Mouse (Mus musculus) neural tube, embryonic 12.5 days (tissue): ENCODE results near the gene Bhlhe41. TPM values are rescaled to one million over a fixed set of nuclear protein-coding genes. Genes with fewer than 3 reads are reported as not detected.

ENCODE experiments used
- ATAC-seq: fragments of 200-750 bp; cut with Nextera tagmentation; 2 replicates; pipeline ENCODE4 v1.8.0; 2017; ENCODE audit warnings: low read depth, mild to moderate bottlenecking, moderate TSS enrichment, moderate library complexity; ENCODE audit not compliant: low FRiP score
- H3K27ac ChIP-seq: fragments of 300-500 bp; sonication (generic); 2 replicates; pipeline ENCODE4 v1.5.1; 2016
- H3K27me3 ChIP-seq: fragments of 300-500 bp; sonication (generic); replicated peaks from 2 replicates; pipeline ENCODE4 v1.6.1; 2016; ENCODE audit warnings: mild to moderate bottlenecking
- H3K36me3 ChIP-seq: fragments of 300-500 bp; sonication (generic); 2 replicates; pipeline ENCODE4 v1.6.1; 2016; ENCODE audit warnings: mild to moderate bottlenecking
- H3K4me1 ChIP-seq: fragments of 300-500 bp; sonication (generic); 2 replicates; pipeline ENCODE4 v1.6.1; 2016
- H3K4me2 ChIP-seq: fragments of 300-500 bp; sonication (generic); replicated peaks from 2 replicates; pipeline ENCODE4 v1.6.1; 2016; ENCODE audit warnings: mild to moderate bottlenecking
- H3K4me3 ChIP-seq: fragments of 300-500 bp; sonication (generic); 2 replicates; pipeline ENCODE4 v1.5.1; 2016
- H3K9ac ChIP-seq: fragments of 300-500 bp; sonication (generic); 2 replicates; pipeline ENCODE4 v1.6.1; 2016; ENCODE audit warnings: mild to moderate bottlenecking
- H3K9me3 ChIP-seq: fragments of 300-500 bp; sonication (generic); 2 replicates; pipeline ENCODE4 v1.6.1; 2016; ENCODE audit warnings: mild to moderate bottlenecking
- WGBS: fragments of 180-500 bp; shearing (Covaris S2); methylation state at CpG from one replicate; pipeline ENCODE4 v1.1.7; 2016; 5-methylcytosine and 5-hydroxymethylcytosine counted together
- polyA plus RNA-seq: library from polyadenylated mRNA; unstranded; fragments of >200 nt; fragmentation: Nextera tagmentation; extraction: Ambion mirVana; gene quantifications from 2 replicates; pipeline ENCODE4 v1.2.1, GENCODE M21; 2016

Gene Bhlhe41
- 1.6 and 2.1 TPM in 2 replicates for polyA plus RNA-seq

DNA sequence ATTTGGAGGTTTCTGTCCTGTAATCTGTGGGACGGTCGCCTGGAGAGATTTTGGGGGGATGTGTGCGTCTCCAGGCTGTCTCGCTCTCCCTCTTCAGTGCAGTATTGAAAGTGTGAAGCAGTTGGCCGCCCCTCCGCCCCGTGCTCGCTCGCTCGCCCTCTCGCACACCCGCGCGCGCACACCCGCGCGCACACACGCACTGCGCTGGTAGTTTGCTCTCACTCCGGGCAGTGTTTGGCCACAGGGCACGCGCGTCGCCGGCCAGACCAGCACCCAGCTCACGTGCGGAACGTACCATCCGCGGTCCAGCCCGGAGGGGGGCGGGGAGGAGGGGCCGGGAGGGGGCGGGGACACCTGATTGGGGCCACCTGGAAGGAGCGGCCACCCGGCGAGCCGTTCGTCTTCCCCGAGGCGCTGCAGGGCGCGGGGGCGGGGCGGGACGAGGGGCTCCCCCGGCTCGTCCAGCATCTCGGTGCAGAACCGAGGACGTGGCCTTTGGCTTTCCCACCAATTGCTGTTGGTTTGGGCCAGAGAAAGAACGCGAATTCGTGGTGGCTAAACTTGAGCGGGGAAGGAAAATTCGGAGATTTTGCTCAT lies at the start of gene Bhlhe41:
Gene Bhlhe41, minus strand, starts transcription at position 270 of the 597 bp plus-strand sequence.
- H3K4me2 ChIP-seq = peak within 1 kb of the TSS; percentile 99
- peak; percentile 43 for ATAC-seq
- peak within 1 kb of the TSS; percentile 59 for H3K9ac ChIP-seq
- peak within 1 kb of the TSS; percentile 51 for H3K4me3 ChIP-seq
- peaks cover 65% of the 10 kb centered on the region for H3K27me3 ChIP-seq
- peaks cover 30% of the 10 kb centered on the region for H3K4me1 ChIP-seq
- WGBS = 1% methylated on average over 57 of the region's 57 CpGs
- H3K36me3 ChIP-seq = no peaks in the 10 kb centered on the region
- H3K27ac ChIP-seq = no peak within 1 kb of the TSS
- no peaks in the 10 kb centered on the region for H3K9me3 ChIP-seq

DNA sequence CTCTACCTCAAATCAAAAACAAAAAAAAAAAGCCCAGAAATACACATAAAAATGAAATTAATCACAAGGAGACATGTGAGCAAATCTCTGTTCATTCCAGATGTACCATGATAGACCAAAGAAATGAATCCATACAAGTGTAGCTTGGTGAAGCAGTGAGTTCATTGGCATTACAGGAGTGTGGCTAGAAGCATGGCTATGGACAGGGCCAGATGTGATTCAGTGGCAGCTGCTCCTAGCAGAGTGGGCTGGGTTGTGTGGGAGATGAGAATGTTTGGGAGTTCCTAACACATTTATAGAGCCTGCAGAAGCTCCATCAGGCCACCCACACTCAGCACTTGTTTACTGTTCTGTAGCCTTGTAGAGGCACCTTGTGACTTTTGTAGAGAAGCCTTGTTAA lies 46.9 kb upstream of the Bhlhe41 start:
- no peaks in the 10 kb centered on the region for H3K9me3 ChIP-seq
- no peak overlapping the region for H3K9ac ChIP-seq
- no peak overlapping the region for H3K27ac ChIP-seq
- no peaks in the 10 kb centered on the region for H3K36me3 ChIP-seq
- no peak overlapping the region for H3K4me2 ChIP-seq
- H3K27me3 ChIP-seq = no peaks in the 10 kb centered on the region
- ATAC-seq = no peak
- no peak overlapping the region for H3K4me3 ChIP-seq
- H3K4me1 ChIP-seq = no peaks in the 10 kb centered on the region

- Histone ChIP-seq H3K27me3 (no peaks in the 10 kb centered on the region), H3K4me1 (no peaks in the 10 kb centered on the region), H3K9ac (no peak overlapping the region), H3K4me3 (no peak overlapping the region), H3K9me3 (no peaks in the 10 kb centered on the region), H3K36me3 (no peaks in the 10 kb centered on the region), H3K27ac (no peak overlapping the region), H3K4me2 (no peak overlapping the region)
- 79% methylated on average over 3 of the region's 3 CpGs for WGBS
- no peak for ATAC-seq
Observed at GRCm38 (mm10) chr6:145910469-145911426, 45.4 kb upstream of the Bhlhe41 start.

GRCm38 (mm10) chr6:145909943-145910342 lies 44.6 kb upstream of the Bhlhe41 start:
- Histone ChIP-seq H3K27me3 (no peaks in the 10 kb centered on the region), H3K4me1 (no peaks in the 10 kb centered on the region), H3K36me3 (no peaks in the 10 kb centered on the region), H3K9me3 (no peaks in the 10 kb centered on the region), H3K27ac (no peak overlapping the region), H3K4me2 (no peak overlapping the region), H3K9ac (no peak overlapping the region), H3K4me3 (no peak overlapping the region)
- no peak for ATAC-seq
- WGBS = 81% methylated on average over 4 of the region's 4 CpGs

- 70% methylated on average over 7 of the region's 7 CpGs for WGBS
- Histone ChIP-seq H3K4me2 (no peak overlapping the region), H3K9ac (no peak overlapping the region), H3K4me3 (no peak overlapping the region), H3K27me3 (no peaks in the 10 kb centered on the region), H3K36me3 (no peaks in the 10 kb centered on the region), H3K9me3 (no peaks in the 10 kb centered on the region), H3K27ac (no peak overlapping the region), H3K4me1 (no peaks in the 10 kb centered on the region)
- ATAC-seq = no peak
Observed at GRCm38 (mm10) chr6:145906096-145906890, 40.9 kb upstream of the Bhlhe41 start.

- Histone ChIP-seq H3K36me3 (no peaks in the 10 kb centered on the region), H3K4me3 (no peak overlapping the region), H3K9me3 (no peaks in the 10 kb centered on the region), H3K4me1 (no peaks in the 10 kb centered on the region), H3K27ac (no peak overlapping the region), H3K9ac (no peak overlapping the region), H3K4me2 (no peak overlapping the region), H3K27me3 (no peaks in the 10 kb centered on the region)
- WGBS = 77% methylated on average over 5 of the region's 5 CpGs
- no peak for ATAC-seq
Observed at GRCm38 (mm10) chr6:145904616-145905015, 39.3 kb upstream of the Bhlhe41 start.

GRCm38 (mm10) chr6:145904169-145904568 lies 38.8 kb upstream of the Bhlhe41 start:
- no peak for ATAC-seq
- WGBS = 89% methylated on average over 5 of the region's 5 CpGs
- Histone ChIP-seq H3K9me3 (no peaks in the 10 kb centered on the region), H3K9ac (no peak overlapping the region), H3K4me3 (no peak overlapping the region), H3K4me1 (no peaks in the 10 kb centered on the region), H3K27ac (no peak overlapping the region), H3K4me2 (no peak overlapping the region), H3K36me3 (no peaks in the 10 kb centered on the region), H3K27me3 (no peaks in the 10 kb centered on the region)

- Histone ChIP-seq H3K27me3 (no peaks in the 10 kb centered on the region), H3K27ac (no peak overlapping the region), H3K36me3 (no peaks in the 10 kb centered on the region), H3K9ac (no peak overlapping the region), H3K4me2 (no peak overlapping the region), H3K4me1 (no peaks in the 10 kb centered on the region), H3K9me3 (no peaks in the 10 kb centered on the region), H3K4me3 (no peak overlapping the region)
- 67% methylated on average over 8 of the region's 8 CpGs for WGBS
- no peak for ATAC-seq
Observed at GRCm38 (mm10) chr6:145894669-145895342, 29.4 kb upstream of the Bhlhe41 start.

- H3K36me3 ChIP-seq = no peaks in the 10 kb centered on the region
- H3K4me3 ChIP-seq = no peak overlapping the region
- H3K9ac ChIP-seq = no peak overlapping the region
- H3K4me2 ChIP-seq = no peak overlapping the region
- H3K27me3 ChIP-seq = no peaks in the 10 kb centered on the region
- no peak overlapping the region for H3K27ac ChIP-seq
- 83% methylated on average over 13 of the region's 13 CpGs for WGBS
- no peaks in the 10 kb centered on the region for H3K9me3 ChIP-seq
- H3K4me1 ChIP-seq = no peaks in the 10 kb centered on the region
- ATAC-seq = no peak
Observed at GRCm38 (mm10) chr6:145893366-145894021, 28.1 kb upstream of the Bhlhe41 start.

DNA sequence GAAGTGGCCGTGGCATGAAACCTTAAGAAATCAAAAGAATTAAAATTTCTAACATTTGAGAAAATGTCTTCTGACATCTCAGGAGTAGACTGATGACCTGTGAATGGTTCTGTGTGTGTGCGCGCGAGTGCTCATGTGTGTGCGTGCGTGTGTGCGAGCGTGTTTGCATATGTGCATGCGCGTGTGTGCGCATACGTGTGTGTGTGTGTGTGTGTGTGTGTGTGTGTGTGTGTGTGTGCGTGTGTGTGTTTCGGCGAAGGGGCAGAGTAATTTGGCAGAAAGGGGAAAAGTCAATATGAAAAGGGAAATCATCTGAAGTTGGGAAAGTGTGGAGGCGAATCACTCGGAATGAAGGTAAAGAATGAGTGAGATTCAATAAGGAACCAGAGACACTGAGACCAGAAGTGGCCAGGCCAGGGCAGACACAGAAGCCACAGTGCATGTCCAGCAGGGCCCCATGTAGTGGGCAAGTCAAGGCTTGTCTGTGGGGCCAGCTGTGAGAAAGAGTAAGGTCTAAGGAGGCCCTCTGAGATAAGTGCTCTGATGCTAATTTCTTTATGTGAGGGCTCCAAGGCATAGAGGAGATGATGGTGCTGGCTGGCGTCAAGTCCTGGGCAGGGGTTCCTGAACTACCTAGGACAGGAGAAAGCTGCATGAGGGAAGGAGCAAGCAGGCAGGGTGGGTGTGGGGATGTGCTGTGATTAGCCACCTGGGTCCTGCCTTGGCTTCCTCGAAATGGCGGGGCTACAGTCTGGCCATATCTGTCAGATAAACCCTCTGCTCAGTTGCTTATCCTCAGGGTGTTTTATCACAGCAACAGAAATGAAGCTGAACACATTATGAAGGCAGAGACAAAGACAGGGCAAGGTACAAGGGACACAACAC lies 27.3 kb upstream of the Bhlhe41 start:
- Histone ChIP-seq H3K27me3 (no peaks in the 10 kb centered on the region), H3K9ac (no peak overlapping the region), H3K36me3 (no peaks in the 10 kb centered on the region), H3K4me1 (no peaks in the 10 kb centered on the region), H3K4me3 (no peak overlapping the region), H3K27ac (no peak overlapping the region), H3K9me3 (no peaks in the 10 kb centered on the region), H3K4me2 (no peak overlapping the region)
- no peak for ATAC-seq
- WGBS = 94% methylated on average over 20 of the region's 20 CpGs

GRCm38 (mm10) chr6:145891951-145892350 lies 26.6 kb upstream of the Bhlhe41 start:
- ATAC-seq = no peak
- no peak overlapping the region for H3K9ac ChIP-seq
- H3K27me3 ChIP-seq = no peaks in the 10 kb centered on the region
- H3K36me3 ChIP-seq = no peaks in the 10 kb centered on the region
- 84% methylated on average over 11 of the region's 11 CpGs for WGBS
- no peak overlapping the region for H3K4me3 ChIP-seq
- no peaks in the 10 kb centered on the region for H3K4me1 ChIP-seq
- H3K27ac ChIP-seq = no peak overlapping the region
- no peaks in the 10 kb centered on the region for H3K9me3 ChIP-seq
- H3K4me2 ChIP-seq = no peak overlapping the region
